Comparison of ENCODE assay signal across 17 mouse cellular contexts in the genomic region with DNA sequence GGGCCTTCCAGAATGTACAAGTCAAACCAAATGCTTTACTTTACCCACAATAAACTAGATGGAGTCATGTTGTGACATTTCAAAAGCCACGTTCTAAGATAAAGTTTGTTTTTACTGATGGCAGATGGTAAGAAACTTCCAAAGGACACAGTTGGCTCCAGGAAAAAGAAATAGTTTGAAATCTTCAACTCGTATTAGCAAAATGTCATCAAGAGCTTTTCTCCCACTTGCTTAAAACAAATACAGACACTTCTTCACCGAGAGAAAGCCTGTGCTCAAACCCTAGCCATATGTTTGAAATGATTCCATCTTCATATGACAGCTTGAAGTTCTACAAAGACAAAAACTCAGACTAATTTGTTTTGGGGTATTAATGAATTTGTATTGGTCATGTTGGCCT.
DNase-seq lines count a peak whose midpoint lies in the region.
"Had no signal": no experiment of that assay in that cellular context is flagged by ENCODE, and none has a peak within 500 bp of the region (broad histone marks: within the 10 kb centered on the region; RNA-seq: fewer than 3 reads in every experiment).

No protein-coding gene starts in this region.

- DNase-seq in layer of hippocampus, adult 11-12 months (ENCODE audit: low spot score), result peak; percentile 12
- DNase-seq in layer of hippocampus, postnatal 36 days, result no peak
- DNase-seq in layer of hippocampus, adult 9-11 months, result peak; percentile 30
- no peak for DNase-seq in layer of hippocampus, postnatal 25 days (ENCODE audit: extremely low spot score in 1 of 2, low spot score in 1 of 2)
- peak; percentile 22 for DNase-seq in brain, embryonic 18.5 days (ENCODE audit: low read depth, low spot score)
- no peak for DNase-seq in cerebellum, adult 8-10 months
- DNase-seq: adrenal gland, postnatal 10 days; adrenal gland, postnatal 36 days; B cell, adult 2 months; cerebellum, adult 11-12 months; cerebellum, adult 9-10 months; cerebellum, postnatal 14 days; gastrocnemius, postnatal 10 days; gastrocnemius, postnatal 36 days; heart, adult 2 months; heart, postnatal 14 days; heart, postnatal 4 days had no signal

Comparison
In these comparisons a context has a peak if more than half of its experiments do, and no peak if none do; other contexts are left out.
1. DNase-seq: peak in layer of hippocampus, adult 11-12 months (single experiment), layer of hippocampus, adult 9-11 months (single experiment) and brain, embryonic 18.5 days (single experiment); none in layer of hippocampus, postnatal 36 days (0 of 2), layer of hippocampus, postnatal 25 days (0 of 2) and cerebellum, adult 8-10 months (single experiment).